Mouse (Mus musculus) spleen, adult 2 months (tissue): Measurements from ENCODE around the gene Arhgap44. TPM values are rescaled to one million over a fixed set of nuclear protein-coding genes. Genes with fewer than 3 reads are reported as not detected.

Experiments used
- DNase-seq, 2 experiments: peaks; one replicate each; pipeline versions ENCODE4 v3.0.0 to v3.0.0-alpha.2; 2012 to 2021; ENCODE audit warnings: low spot score in 2 of 2, low read depth in 1 of 2
- H3K27ac ChIP-seq: fragments of 200-500 bp; 2 replicates; pipeline ENCODE4 v1.5.1; 2012; ENCODE audit warnings: low read length, inconsistent platforms; ENCODE audit not compliant: insufficient read depth
- H3K27me3 ChIP-seq: fragments of 200-500 bp; 2 replicates; pipeline ENCODE4 v1.6.1; 2012; ENCODE audit warnings: mild to moderate bottlenecking, moderate library complexity, low read length, inconsistent platforms; ENCODE audit not compliant: control insufficient read depth, insufficient read depth
- H3K36me3 ChIP-seq: fragments of 200-500 bp; 2 replicates; pipeline ENCODE4 v1.6.1; 2012; ENCODE audit warnings: mild to moderate bottlenecking, low read length, inconsistent platforms; ENCODE audit not compliant: control insufficient read depth, insufficient read depth
- H3K4me1 ChIP-seq: fragments of 200-500 bp; 2 replicates; pipeline ENCODE4 v1.6.1; 2011; ENCODE audit warnings: inconsistent platforms; ENCODE audit not compliant: control insufficient read depth, insufficient read depth, insufficient read length
- H3K4me3 ChIP-seq: fragments of 200-500 bp; 2 replicates; pipeline ENCODE4 v1.5.1; 2011; ENCODE audit warnings: mild to moderate bottlenecking, inconsistent platforms; ENCODE audit not compliant: insufficient read depth, insufficient read length; ENCODE audit errors: extremely low read depth
- CTCF ChIP-seq: fragments of 200-500 bp; IDR thresholded peaks from 2 replicates; pipeline ENCODE4 v1.5.1; 2011; ENCODE audit warnings: mild to moderate bottlenecking, inconsistent platforms; ENCODE audit not compliant: insufficient read depth, insufficient read length, insufficient replicate concordance; ENCODE audit errors: extremely low read depth
- POLR2A ChIP-seq: fragments of 200-500 bp; IDR thresholded peaks from 2 replicates; pipeline ENCODE4 v1.6.1; 2011; ENCODE audit warnings: low read depth, low read length, inconsistent platforms
- WGBS: fragments of 180-500 bp; shearing (Covaris S2); methylation state at CpG from one replicate; pipeline ENCODE4 v1.1.7; 2018; 5-methylcytosine and 5-hydroxymethylcytosine counted together
- polyA plus RNA-seq: library from polyadenylated mRNA; depleted of rRNA; stranded (reverse); fragments of >200 nt; gene quantifications from 2 replicates; pipeline ENCODE4 v1.2.3, GENCODE M21; 2012

The Arhgap44 gene
- polyA plus RNA-seq, 1 experiment = 0.35 TPM

- no peaks in the 10 kb centered on the region for H3K27me3 ChIP-seq
These were observed 101.3 kb downstream of the Arhgap44 start for GRCm38 (mm10) chr11:65061437-65061836.

GRCm38 (mm10) chr11:65059531-65059930, 103.2 kb downstream of the Arhgap44 start:
- Histone ChIP-seq H3K27ac (no peak overlapping the region), H3K4me1 (no peaks in the 10 kb centered on the region), H3K36me3 (no peaks in the 10 kb centered on the region), H3K27me3 (no peaks in the 10 kb centered on the region), H3K4me3 (no peak overlapping the region)
- WGBS = 90% methylated on average over 12 of the region's 12 CpGs
- no peak for DNase-seq
- TF ChIP-seq CTCF (no peak), POLR2A (no peak)

More at GRCm38 (mm10) chr11:65061437-65061836, 101.3 kb downstream of the Arhgap44 start:
- no peak for DNase-seq
- 63% methylated on average over 3 of the region's 3 CpGs for WGBS
- no peak overlapping the region for H3K27ac ChIP-seq
- no peaks in the 10 kb centered on the region for H3K36me3 ChIP-seq
- no peak overlapping the region for H3K4me3 ChIP-seq
- H3K4me1 ChIP-seq = no peaks in the 10 kb centered on the region
- TF ChIP-seq CTCF (no peak), POLR2A (no peak)

GRCm38 (mm10) chr11:65058224-65058908, 104.4 kb downstream of the Arhgap44 start:
- 80% methylated on average over 7 of the region's 7 CpGs for WGBS
- H3K4me3 ChIP-seq = no peak overlapping the region
- no peaks in the 10 kb centered on the region for H3K4me1 ChIP-seq
- DNase-seq = no peak
- H3K27ac ChIP-seq = no peak overlapping the region
- H3K27me3 ChIP-seq = no peaks in the 10 kb centered on the region
- no peaks in the 10 kb centered on the region for H3K36me3 ChIP-seq
- no peak for TF ChIP-seq POLR2A
- TF ChIP-seq CTCF = no peak

GRCm38 (mm10) chr11:65055596-65055995, 107.2 kb downstream of the Arhgap44 start:
- Histone ChIP-seq H3K27ac (no peak overlapping the region), H3K36me3 (no peaks in the 10 kb centered on the region), H3K27me3 (no peaks in the 10 kb centered on the region), H3K4me1 (no peaks in the 10 kb centered on the region), H3K4me3 (no peak overlapping the region)
- WGBS = 70% methylated on average over 7 of the region's 7 CpGs
- TF ChIP-seq POLR2A = no peak
- TF ChIP-seq CTCF = no peak
- DNase-seq = no peak

GRCm38 (mm10) chr11:65054216-65054615, 108.5 kb downstream of the Arhgap44 start:
- Histone ChIP-seq H3K4me1 (no peaks in the 10 kb centered on the region), H3K27me3 (no peaks in the 10 kb centered on the region), H3K36me3 (no peaks in the 10 kb centered on the region), H3K4me3 (no peak overlapping the region), H3K27ac (no peak overlapping the region)
- DNase-seq = no peak
- WGBS = 60% methylated on average over 5 of the region's 5 CpGs
- TF ChIP-seq CTCF (no peak), POLR2A (no peak)

GRCm38 (mm10) chr11:65050819-65051218, 111.9 kb downstream of the Arhgap44 start:
- no peak overlapping the region for H3K4me3 ChIP-seq
- no peaks in the 10 kb centered on the region for H3K36me3 ChIP-seq
- WGBS = 90% methylated on average over 5 of the region's 5 CpGs
- no peaks in the 10 kb centered on the region for H3K27me3 ChIP-seq
- no peaks in the 10 kb centered on the region for H3K4me1 ChIP-seq
- no peak for TF ChIP-seq CTCF
- no peak for TF ChIP-seq POLR2A
- no peak overlapping the region for H3K27ac ChIP-seq
- DNase-seq = no peak

- no peaks in the 10 kb centered on the region for H3K4me1 ChIP-seq
These were observed 113.7 kb downstream of the Arhgap44 start for GRCm38 (mm10) chr11:65049090-65049489.

More at GRCm38 (mm10) chr11:65049090-65049489, 113.7 kb downstream of the Arhgap44 start:
- no peak overlapping the region for H3K27ac ChIP-seq
- 92% methylated on average over 7 of the region's 7 CpGs for WGBS
- H3K36me3 ChIP-seq = no peaks in the 10 kb centered on the region
- TF ChIP-seq POLR2A = no peak
- no peak for TF ChIP-seq CTCF
- H3K4me3 ChIP-seq = no peak overlapping the region
- DNase-seq = no peak
- H3K27me3 ChIP-seq = no peaks in the 10 kb centered on the region
